Mouse (Mus musculus) cerebellum, adult 11-12 months (tissue): ENCODE results near the gene Crtc3.
A peak's percentile ranks its signal among the peaks of the same experiment; 100 is the strongest.

Experiments used
- DNase-seq: peaks from one replicate; pipeline ENCODE4 v3.0.0; 2022

Gene Crtc3

GRCm38 (mm10) chr7:80636953-80637800 lies 51.5 kb downstream of the Crtc3 start:
- DNase-seq: no peak

GRCm38 (mm10) chr7:80636288-80636952 lies 52.3 kb downstream of the Crtc3 start:
- DNase-seq: no peak

DNA sequence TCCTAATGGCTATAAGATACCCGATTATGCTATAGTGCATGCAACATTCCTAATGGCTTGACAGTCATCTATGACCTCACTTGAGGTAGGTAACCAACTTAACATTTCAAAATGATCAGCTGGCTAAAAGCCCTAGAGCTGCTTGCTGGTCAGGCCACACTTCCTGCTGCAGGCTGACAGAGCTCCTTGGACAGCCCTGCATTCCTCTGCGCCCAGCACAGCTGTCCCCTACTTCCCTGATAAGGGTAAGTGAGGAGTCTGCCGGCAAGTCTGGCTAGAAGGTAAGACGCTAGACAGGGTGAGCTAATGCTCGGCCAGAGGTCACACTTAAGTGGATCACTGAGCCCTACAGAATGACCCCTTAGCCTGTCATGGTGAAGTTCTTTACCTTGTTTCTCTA lies 52.8 kb downstream of the Crtc3 start:
- no peak for DNase-seq

DNA sequence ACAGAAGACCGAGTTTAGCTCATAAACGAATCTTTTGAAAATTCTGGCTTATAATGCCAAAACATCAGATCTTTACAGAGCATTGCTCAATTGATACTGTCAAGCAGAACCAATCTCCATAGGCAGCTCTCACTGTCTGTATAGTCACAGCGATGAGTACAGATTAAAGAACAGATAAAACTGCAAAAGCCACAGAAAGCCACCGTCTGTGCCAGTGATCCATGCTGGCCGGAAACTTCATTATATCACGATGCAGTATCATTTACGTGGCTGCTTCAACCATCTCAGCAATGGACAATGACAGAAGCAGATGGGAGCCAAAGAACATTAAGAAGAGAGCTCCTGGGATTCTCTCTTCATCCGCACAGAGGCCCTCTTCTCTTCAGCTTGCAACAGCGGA lies 53.9 kb downstream of the Crtc3 start:
- DNase-seq: no peak

DNA sequence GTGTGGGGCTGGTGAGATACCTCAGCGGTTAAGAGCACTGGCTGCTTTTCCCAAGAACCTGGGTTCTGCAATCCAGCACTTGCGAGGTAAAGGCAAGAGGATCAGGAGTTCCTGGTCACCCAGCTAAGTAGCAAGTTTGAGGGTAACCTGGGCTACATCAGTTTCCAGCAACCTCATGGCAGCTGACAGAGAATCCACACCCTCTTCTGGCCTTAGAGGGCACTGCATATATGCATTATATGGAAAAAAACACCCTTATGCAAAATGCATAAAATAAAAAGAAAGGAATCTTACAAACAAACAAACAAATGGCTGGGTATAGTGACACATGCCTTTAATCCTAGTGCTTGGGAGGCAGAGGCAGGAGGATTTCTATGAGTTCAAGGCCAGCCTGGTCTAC lies 55.0 kb downstream of the Crtc3 start:
- no peak for DNase-seq

GRCm38 (mm10) chr7:80631993-80632392 lies 56.7 kb downstream of the Crtc3 start:
- DNase-seq: no peak

- DNase-seq: no peak
These were observed 57.3 kb downstream of the Crtc3 start for GRCm38 (mm10) chr7:80631405-80631804.

DNA sequence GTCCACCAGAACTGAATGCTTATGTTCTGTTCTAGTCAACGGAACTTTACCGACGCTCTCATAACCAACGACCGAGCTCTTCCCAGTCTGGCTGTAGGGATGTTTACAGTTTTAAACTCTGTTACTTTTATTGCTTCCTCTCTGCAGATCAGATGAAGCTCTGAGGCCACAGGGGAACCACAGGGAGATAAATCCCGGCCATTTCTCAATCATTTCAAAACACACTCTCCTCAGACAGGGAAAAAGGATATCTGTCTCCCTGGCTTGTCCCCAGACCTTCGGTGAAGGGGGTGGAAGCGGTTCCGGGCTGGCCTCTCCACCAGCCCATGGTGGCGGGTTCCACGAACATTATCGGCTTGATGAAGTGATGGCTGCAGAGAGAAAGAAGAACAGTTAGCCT lies 59.3 kb downstream of the Crtc3 start:
- DNase-seq: no peak

GRCm38 (mm10) chr7:80628708-80629183 lies 59.9 kb downstream of the Crtc3 start:
- DNase-seq: peak; percentile 95

- no peak for DNase-seq
These were observed 61.7 kb downstream of the Crtc3 start for GRCm38 (mm10) chr7:80626943-80627342.

DNA sequence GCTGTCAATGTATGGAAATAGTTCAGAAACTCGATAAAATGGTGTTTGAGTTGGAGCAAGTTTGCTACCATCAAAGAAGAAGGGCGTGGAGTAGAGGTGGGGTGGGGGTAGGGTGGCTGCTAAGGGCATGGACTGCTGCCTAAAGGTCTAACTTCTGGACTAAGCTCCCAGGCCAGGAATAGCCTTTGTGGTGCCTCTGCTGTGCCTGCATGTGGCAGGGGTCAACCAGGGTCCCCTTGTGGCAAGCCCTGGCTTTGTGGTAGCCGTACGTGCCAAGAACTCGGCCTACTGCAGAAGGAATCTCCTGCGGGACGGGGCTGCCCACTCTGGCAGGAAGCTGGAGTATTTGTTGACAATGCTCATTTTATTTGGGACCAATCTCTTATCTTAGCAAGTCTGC lies 62.8 kb downstream of the Crtc3 start:
- DNase-seq: no peak

GRCm38 (mm10) chr7:80623276-80623675 lies 65.4 kb downstream of the Crtc3 start:
- peak; percentile 82 for DNase-seq

DNA sequence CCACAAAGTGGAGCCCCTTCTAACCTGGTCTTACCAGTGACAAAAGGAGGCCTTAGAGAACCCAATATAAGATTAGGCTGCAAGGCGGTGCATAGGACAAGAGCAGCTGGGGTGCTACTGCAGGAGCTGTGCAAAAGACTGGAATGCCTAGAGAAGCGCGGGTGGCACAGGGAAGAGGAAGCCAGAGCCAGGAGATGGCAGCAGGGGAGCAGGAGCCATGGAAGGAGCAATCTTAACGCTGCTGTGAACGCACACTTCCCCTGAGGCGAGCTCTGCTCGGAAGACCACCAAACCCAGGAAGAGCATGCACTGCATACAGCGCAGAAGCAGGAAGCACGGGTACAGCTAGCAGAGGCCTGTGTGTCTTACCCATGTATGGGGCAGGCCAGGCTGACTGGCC lies 72.6 kb downstream of the Crtc3 start:
- no peak for DNase-seq

DNA sequence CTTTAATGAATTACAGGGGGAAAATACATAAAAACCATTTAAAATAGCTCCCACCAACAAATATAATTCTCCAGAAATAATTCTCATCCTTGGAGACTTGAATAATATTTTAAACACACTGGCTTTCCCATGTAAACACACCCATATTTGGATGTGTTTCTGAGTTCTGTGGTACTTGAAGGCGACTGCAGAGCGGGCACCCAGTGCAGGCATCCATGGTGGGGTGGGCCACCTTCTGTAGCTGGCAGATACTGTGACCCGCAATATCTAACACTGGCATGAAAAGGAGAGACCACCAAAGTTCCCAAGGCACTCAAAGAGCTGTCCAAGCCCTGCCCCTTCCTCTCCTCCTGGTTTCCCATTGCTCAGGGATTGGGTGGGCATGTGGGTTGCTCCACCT lies 74.6 kb downstream of the Crtc3 start:
- DNase-seq: no peak

DNA sequence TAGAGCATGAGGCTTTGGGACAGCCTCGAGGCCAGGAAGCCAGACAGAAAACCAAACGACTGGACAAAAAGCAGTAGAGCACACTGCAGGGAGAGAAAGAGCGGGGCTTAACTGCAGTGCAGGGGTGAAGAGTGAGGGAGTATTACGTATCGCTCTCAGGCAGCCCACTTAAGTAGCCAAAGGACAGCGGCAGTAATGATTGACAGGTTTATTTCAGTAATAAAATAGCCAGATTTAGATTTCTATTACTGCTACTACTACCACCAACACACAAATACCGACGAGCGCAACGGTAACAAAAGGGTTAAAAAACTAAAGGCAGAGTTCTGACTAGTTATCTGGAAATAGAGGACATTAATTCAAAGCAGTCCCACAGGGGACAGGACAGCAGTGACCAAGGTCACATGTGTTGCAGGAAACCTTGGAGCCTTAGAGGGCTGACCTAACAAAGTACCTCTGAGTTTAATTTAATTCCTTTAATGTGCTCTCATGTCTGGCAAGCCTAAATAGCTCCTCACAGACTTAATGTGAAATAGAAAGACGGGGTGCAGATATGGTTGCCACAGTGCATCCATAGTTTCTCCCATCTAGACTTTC lies 76.4 kb downstream of the Crtc3 start:
- no peak for DNase-seq

DNA sequence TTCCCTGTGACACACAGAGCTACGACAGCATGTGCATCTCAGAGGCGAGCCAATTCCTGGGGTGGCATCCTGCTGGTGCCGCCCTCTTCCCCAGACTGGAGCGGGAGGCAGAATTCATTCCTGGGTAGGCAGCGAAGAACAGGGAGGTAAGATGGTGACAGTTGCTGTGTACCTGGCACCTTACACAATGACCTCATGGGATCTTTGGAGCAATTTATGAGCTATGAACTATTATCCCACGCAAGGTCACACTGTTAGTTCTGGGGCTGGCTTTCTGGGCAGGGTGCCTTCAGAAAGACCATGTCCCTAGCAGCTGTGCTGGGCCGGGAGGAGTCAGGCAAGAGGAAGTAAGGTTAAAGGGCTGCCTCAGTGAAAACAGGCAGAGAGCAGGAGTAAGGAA lies 77.0 kb downstream of the Crtc3 start:
- peak; percentile 66 for DNase-seq

DNA sequence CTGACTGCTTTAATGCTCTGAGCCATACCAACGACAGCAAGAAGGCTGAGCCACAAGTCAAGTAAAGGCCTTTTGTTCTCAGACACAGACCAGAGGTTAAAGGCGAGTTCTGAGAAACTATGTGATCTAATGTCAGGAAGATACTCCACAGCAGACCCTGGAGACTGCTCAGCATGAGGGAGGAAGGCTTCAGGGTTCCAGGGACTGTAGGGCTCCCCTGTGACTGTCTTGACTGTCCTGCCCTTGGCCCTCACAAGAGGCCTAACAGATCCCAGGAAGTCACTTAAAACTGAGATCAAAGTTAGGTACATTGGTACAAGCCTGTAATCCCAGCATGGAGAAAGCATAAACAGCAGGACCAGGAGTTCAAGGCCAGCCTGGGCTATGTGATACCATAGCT lies 81.2 kb downstream of the Crtc3 start:
- no peak for DNase-seq

DNA sequence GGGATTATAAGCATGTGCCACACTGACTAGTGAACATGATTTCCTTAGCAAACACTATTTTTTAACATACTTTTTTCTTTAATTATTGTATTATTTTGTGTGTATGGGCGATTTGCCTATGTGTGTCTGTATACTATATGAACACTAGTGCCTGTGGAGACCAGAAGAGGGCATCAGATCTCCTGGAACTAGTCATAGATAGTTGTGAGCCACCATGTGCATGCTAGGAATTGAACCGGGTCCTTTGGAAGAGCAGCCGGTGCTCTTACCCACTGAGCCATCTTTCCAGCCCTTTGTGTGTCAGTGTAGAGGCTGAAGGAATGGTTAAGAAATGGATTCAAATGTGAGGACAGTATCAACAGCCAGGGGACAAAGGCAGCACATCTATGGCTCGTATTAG lies 82.2 kb downstream of the Crtc3 start:
- no peak for DNase-seq

- DNase-seq: no peak
These were observed 83.1 kb downstream of the Crtc3 start for GRCm38 (mm10) chr7:80605557-80605930.

- no peak for DNase-seq
These were observed 83.6 kb downstream of the Crtc3 start for GRCm38 (mm10) chr7:80604908-80605556.

GRCm38 (mm10) chr7:80602574-80602973 lies 86.1 kb downstream of the Crtc3 start:
- DNase-seq: no peak

DNA sequence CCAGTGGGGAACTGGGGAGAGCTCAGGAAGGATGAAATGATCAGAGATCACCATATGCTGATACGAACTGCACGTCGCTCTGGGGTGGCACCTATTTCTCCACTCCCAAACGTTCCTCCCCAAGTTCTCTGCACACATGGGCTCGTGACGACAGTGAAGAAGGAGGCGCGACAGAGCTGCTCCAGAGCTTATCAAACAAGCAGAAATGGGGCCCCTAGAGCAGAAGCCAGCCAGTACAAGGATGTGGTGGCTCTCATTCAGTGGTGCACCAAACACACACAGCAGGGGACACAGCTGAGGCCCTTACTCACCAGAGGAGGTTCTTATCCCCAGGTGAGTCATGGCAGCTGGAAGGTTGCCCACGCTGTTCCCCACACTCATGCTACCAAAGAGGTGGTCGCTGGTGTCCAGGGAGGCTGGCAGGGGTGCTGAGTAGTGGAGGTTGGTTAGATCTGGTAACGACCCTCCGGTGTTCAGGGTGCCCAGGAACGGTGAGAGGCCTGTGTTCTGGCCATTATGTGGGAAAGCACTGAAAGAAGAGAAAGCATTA lies 90.2 kb downstream of the Crtc3 start:
- no peak for DNase-seq

DNA sequence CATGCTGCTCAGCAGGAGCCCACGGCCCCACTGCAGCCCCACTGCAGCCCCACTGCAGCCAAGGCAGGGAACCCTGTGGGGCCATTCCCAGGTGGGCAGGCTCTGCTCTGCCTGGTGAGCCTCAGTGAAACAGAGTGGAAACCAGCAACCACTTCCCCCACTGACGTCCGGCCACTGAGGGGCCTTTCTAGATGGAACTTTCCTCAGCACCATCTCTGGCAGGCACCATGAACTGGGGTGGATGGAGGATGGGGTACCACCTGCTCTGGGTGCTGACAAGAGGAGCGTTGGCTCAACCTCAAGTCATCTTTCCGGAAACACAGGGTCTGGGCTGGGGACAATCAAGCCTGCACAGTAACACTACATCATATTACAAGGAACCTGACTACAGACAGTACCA lies 90.8 kb downstream of the Crtc3 start:
- DNase-seq: no peak
